Comparison of ENCODE assay signal across 23 mouse cellular contexts in genomic region chr8:105620211-105620610, GRCm38 (mm10). TPM values are rescaled to one million over a fixed set of nuclear protein-coding genes. Genes with fewer than 3 reads are reported as not detected.
DNase-seq lines count a peak whose midpoint lies in the region; ATAC-seq and TF ChIP-seq lines count a peak whose summit lies in the region.
"Had no signal": no experiment of that assay in that cellular context is flagged by ENCODE, and none has a peak within 500 bp of the region (broad histone marks: within the 10 kb centered on the region; RNA-seq: fewer than 3 reads in every experiment).

No protein-coding gene starts in this region.

- H3K4me2 ChIP-seq in forebrain, embryonic 14.5 days (ENCODE audit: low read length) = no peak overlapping the region
- H3K4me2 ChIP-seq: embryonic facial prominence, embryonic 13.5 days; forebrain, embryonic 12.5 days; heart, embryonic 15.5 days; hindbrain, embryonic 15.5 days had no signal

- peak; percentile 91 for DNase-seq in heart, adult 11 months
- DNase-seq in heart, postnatal 25 days (ENCODE audit: low spot score) = no peak
- DNase-seq in left cerebral cortex, adult 2 months (ENCODE audit: extremely low spot score in 1 of 2, low spot score in 2 of 2) = no peak
- DNase-seq in left cerebral cortex, postnatal 4 days = no peak
- DNase-seq in thymus, postnatal 14 days = peak; percentile 27
- no peak for DNase-seq in thymus, postnatal 10 days (ENCODE audit: low spot score in 2 of 2)
- DNase-seq in G1E (ENCODE audit: low spot score) = no peak
- DNase-seq in forebrain, embryonic 14.5 days (ENCODE audit: low spot score) = no peak
- DNase-seq: adrenal gland, adult 2 months; adrenal gland, postnatal 25 days; B cell, adult 2 months; cerebellum, adult 18-20 months; cerebellum, adult 9-11 months; cerebellum, postnatal 36 days; forebrain, postnatal 0 days; gastrocnemius, postnatal 14 days; heart, postnatal 36 days had no signal

- H3K9me3 ChIP-seq in G1E (replicated peaks) = no peaks in the 10 kb centered on the region
- H3K9me3 ChIP-seq in forebrain, embryonic 14.5 days (replicated peaks; ENCODE audit: control insufficient read depth, low read length) = no peaks in the 10 kb centered on the region
- H3K9me3 ChIP-seq: embryonic facial prominence, embryonic 13.5 days; forebrain, embryonic 12.5 days; heart, embryonic 15.5 days; hindbrain, embryonic 15.5 days had no signal

- peaks cover 97% of the 10 kb centered on the region for H3K4me1 ChIP-seq in G1E (ENCODE audit: insufficient read depth, low read depth, low read length)
- H3K4me1 ChIP-seq in forebrain, embryonic 14.5 days (ENCODE audit: control insufficient read depth, insufficient read depth, low read length) = peaks cover 3% of the 10 kb centered on the region; the same call in 1 of the 2 replicates

- no peak for ATAC-seq in G1E (ENCODE audit: extremely low read depth, insufficient number of reproducible peaks, low FRiP score, poor library complexity, severe bottlenecking)
- ATAC-seq in forebrain, embryonic 14.5 days = no peak
- ATAC-seq: CD4-positive, CD25-positive, alpha-beta regulatory T cell, adult 4 months; forebrain, postnatal 0 days had no signal

- no peaks in the 10 kb centered on the region; the same call in 1 of the 2 replicates for H3K27me3 ChIP-seq in G1E (ENCODE audit: insufficient read depth, low read length)
- no peaks in the 10 kb centered on the region for H3K27me3 ChIP-seq in forebrain, embryonic 14.5 days (replicated peaks; ENCODE audit: control insufficient read depth, insufficient read depth, low read length)
- H3K27me3 ChIP-seq: embryonic facial prominence, embryonic 13.5 days; heart, embryonic 15.5 days; hindbrain, embryonic 15.5 days had no signal

- intact Hi-C loops in heart, postnatal 25 days (cut with DNase I) = loop anchor here (5.0 kb wide), 2 partner anchors 53 to 312 kb away; partner anchors contain the start of genes Atp6v0d1 and Ctrl
- intact Hi-C loops in left cerebral cortex, adult 2 months (cut with DNase I) = loop anchor here (5.0 kb wide), 1 partner anchor 72 kb away; no protein-coding TSS in a partner anchor
- intact Hi-C loops in left cerebral cortex, postnatal 4 days (cut with DNase I) = no loop called here

- H3K4me3 ChIP-seq in left cerebral cortex, adult 2 months = no peak overlapping the region
- peak overlapping the region; percentile 2; the same call in 1 of the 2 replicates for H3K4me3 ChIP-seq in G1E (ENCODE audit: low read depth, low read length)
- no peak overlapping the region for H3K4me3 ChIP-seq in forebrain, embryonic 14.5 days (ENCODE audit: low read depth, low read length)
- H3K4me3 ChIP-seq: embryonic facial prominence, embryonic 13.5 days; forebrain, embryonic 12.5 days; heart, embryonic 15.5 days; hindbrain, embryonic 15.5 days had no signal

- peak overlapping the region; percentile 90; the same call in 1 of the 2 replicates for H3K27ac ChIP-seq in left cerebral cortex, adult 2 months
- no peak overlapping the region for H3K27ac ChIP-seq in forebrain, embryonic 14.5 days (ENCODE audit: low read depth, low read length)
- H3K27ac ChIP-seq: embryonic facial prominence, embryonic 13.5 days; forebrain, embryonic 12.5 days; heart, embryonic 15.5 days; hindbrain, embryonic 15.5 days had no signal

- H3K9ac ChIP-seq in forebrain, embryonic 14.5 days (ENCODE audit: low read length) = no peak overlapping the region
- H3K9ac ChIP-seq: embryonic facial prominence, embryonic 13.5 days; forebrain, embryonic 12.5 days; forebrain, postnatal 0 days; heart, embryonic 15.5 days; hindbrain, embryonic 15.5 days had no signal

- peaks cover 100% of the 10 kb centered on the region for H3K36me3 ChIP-seq in G1E (replicated peaks)
- H3K36me3 ChIP-seq in forebrain, embryonic 14.5 days (ENCODE audit: control insufficient read depth, insufficient read depth, low read length) = peaks cover 83% of the 10 kb centered on the region

- WGBS in forebrain, embryonic 14.5 days = 90% methylated on average over 19 of the region's 19 CpGs

- TF ChIP-seq CTCF in left cerebral cortex, adult 2 months (IDR thresholded peaks at IDR 0.05) = no peak
- TF ChIP-seq CTCF in G1E (IDR thresholded peaks at IDR 0.05; ENCODE audit: low read depth, low read length) = no peak

RNA-seq across cellular contexts. Expression of gene Ripor1, which starts 15.2 kb away (rescaled TPM):
- 10 to 100 TPM; 41.7 to 50.9 TPM for total RNA-seq in heart, postnatal 25 days (2021)
- total RNA-seq in left cerebral cortex, adult 2 months (2021) = 10 to 100 TPM; 81.0 to 91.4 TPM
- 10 to 100 TPM; 70.0 to 70.6 TPM for total RNA-seq in left cerebral cortex, postnatal 4 days (2021)
- total RNA-seq in G1E (2014; fragmentation: Nextera tagmentation) (179 and 221 TPM in 2 replicates), G1E (2017) (8.0 and 11.0 TPM in 2 replicates)
- polyA plus RNA-seq in G1E (2012) = 141 and 150 TPM in 2 replicates
- 14.9 and 21.7 TPM in 2 replicates for polyA plus RNA-seq in forebrain, embryonic 14.5 days (2014; fragmentation: Nextera tagmentation; extraction: Ambion mirVana)

RNA-seq across cellular contexts. Expression of gene Ctcf, which starts 16.2 kb away (rescaled TPM):
- total RNA-seq in heart, postnatal 25 days (2021) = 10 to 100 TPM; 36.4 to 43.6 TPM
- total RNA-seq in left cerebral cortex, adult 2 months (2021) = 10 to 100 TPM; 67.4 to 70.2 TPM
- 10 to 100 TPM; 80.8 to 82.2 TPM for total RNA-seq in left cerebral cortex, postnatal 4 days (2021)
- total RNA-seq in G1E (2014; fragmentation: Nextera tagmentation) (97.8 and 133 TPM in 2 replicates), G1E (2017) (62.3 and 78.9 TPM in 2 replicates)
- polyA plus RNA-seq in G1E (2012) = 155 and 190 TPM in 2 replicates
- polyA plus RNA-seq in forebrain, embryonic 14.5 days (2014; fragmentation: Nextera tagmentation; extraction: Ambion mirVana) = 100 and 108 TPM in 2 replicates

RNA-seq across cellular contexts. Expression of gene Agrp, which starts 17.0 kb away (rescaled TPM):
- total RNA-seq in heart, postnatal 25 days (2021) = not detected
- total RNA-seq in left cerebral cortex, adult 2 months (2021) = not detected
- not detected for total RNA-seq in left cerebral cortex, postnatal 4 days (2021)
- total RNA-seq in G1E (2014; fragmentation: Nextera tagmentation) (not detected in 2 replicates), G1E (2017) (not detected in 2 replicates)
- polyA plus RNA-seq in G1E (2012) = 0.10 TPM in 1 of 2 replicates, not detected in the other
- polyA plus RNA-seq in forebrain, embryonic 14.5 days (2014; fragmentation: Nextera tagmentation; extraction: Ambion mirVana) = 0.72 and 1.8 TPM in 2 replicates
- total RNA-seq: forebrain, postnatal 0 days; heart, adult 8-10 months; heart, postnatal 36 days had no signal

RNA-seq across cellular contexts. Expression of gene Atp6v0d1, which starts 54.4 kb away (rescaled TPM):
- 10 to 100 TPM; 45.7 to 53.2 TPM for total RNA-seq in heart, postnatal 25 days (2021)
- 100 to 1,000 TPM; 288 to 319 TPM for total RNA-seq in left cerebral cortex, adult 2 months (2021)
- 100 to 1,000 TPM; 255 to 260 TPM for total RNA-seq in left cerebral cortex, postnatal 4 days (2021)
- total RNA-seq in G1E (2014; fragmentation: Nextera tagmentation) (151 and 178 TPM in 2 replicates), G1E (2017) (110 and 118 TPM in 2 replicates)
- polyA plus RNA-seq in G1E (2012) = 30.0 and 37.0 TPM in 2 replicates
- polyA plus RNA-seq in forebrain, embryonic 14.5 days (2014; fragmentation: Nextera tagmentation; extraction: Ambion mirVana) = 194 and 211 TPM in 2 replicates

Comparison
In these comparisons a context has a peak if more than half of its experiments do, and no peak if none do; other contexts are left out.
1. DNase-seq: peak in heart, adult 11 months (single experiment) and thymus, postnatal 14 days (single experiment); none in heart, postnatal 25 days (single experiment), left cerebral cortex, adult 2 months (0 of 2), left cerebral cortex, postnatal 4 days (single experiment), thymus, postnatal 10 days (0 of 2), G1E (single experiment) and forebrain, embryonic 14.5 days (single experiment).